Mouse (Mus musculus) kidney, embryonic 14.5 days (tissue): ENCODE measurements around the gene Cyp2c50. TPM values are rescaled to one million over a fixed set of nuclear protein-coding genes. Genes with fewer than 3 reads are reported as not detected.
"Not testable (repeated sequence)": the region's sequence is repeated elsewhere in the genome, so short reads cannot be mapped to it uniquely, and the experiment has no call there.

Experiments used
- ATAC-seq: fragments of 200-750 bp; cut with Nextera tagmentation; 2 replicates; pipeline ENCODE4 v1.8.0; 2017; ENCODE audit warnings: moderate number of reproducible peaks, mild to moderate bottlenecking, moderate TSS enrichment, moderate library complexity; ENCODE audit not compliant: low FRiP score, low TSS enrichment
- H3K27ac ChIP-seq: fragments of 300-500 bp; sonication (generic); 2 replicates; pipeline ENCODE4 v1.5.1; 2014; ENCODE audit warnings: low read depth, mild to moderate bottlenecking, low read length, moderate library complexity, mixed read lengths
- H3K27me3 ChIP-seq: fragments of 300-500 bp; sonication (generic); 2 replicates; pipeline ENCODE4 v1.6.1; 2014; ENCODE audit warnings: mild to moderate bottlenecking, low read length; ENCODE audit not compliant: control insufficient read depth, insufficient read depth
- H3K36me3 ChIP-seq: fragments of 300-500 bp; sonication (generic); 2 replicates; pipeline ENCODE4 v1.6.1; 2014; ENCODE audit warnings: low read length, mixed read lengths; ENCODE audit not compliant: control insufficient read depth, insufficient read depth
- H3K4me1 ChIP-seq: fragments of 300-500 bp; sonication (generic); 2 replicates; pipeline ENCODE4 v1.6.1; 2014; ENCODE audit warnings: low read length, mixed read lengths; ENCODE audit not compliant: control insufficient read depth, insufficient read depth
- H3K4me2 ChIP-seq: fragments of 300-500 bp; sonication (generic); replicated peaks from 2 replicates; pipeline ENCODE4 v1.6.1; 2014; ENCODE audit warnings: low read depth, mild to moderate bottlenecking, low read length
- H3K4me3 ChIP-seq: fragments of 300-500 bp; sonication (generic); 2 replicates; pipeline ENCODE4 v1.5.1; 2014; ENCODE audit warnings: mild to moderate bottlenecking, low read length
- H3K9ac ChIP-seq: fragments of 300-500 bp; sonication (generic); 2 replicates; pipeline ENCODE4 v1.6.1; 2014; ENCODE audit warnings: low read depth, mild to moderate bottlenecking, low read length, moderate library complexity
- H3K9me3 ChIP-seq: fragments of 300-500 bp; sonication (generic); 2 replicates; pipeline ENCODE4 v1.6.1; 2016; ENCODE audit warnings: low read length; ENCODE audit not compliant: control insufficient read depth
- WGBS: fragments of 180-500 bp; shearing (Covaris S2); extraction: QIAGEN DNeasy Blood & Tissue Kit; methylation state at CpG from one replicate; pipeline ENCODE4 v1.1.7; 2014; 5-methylcytosine and 5-hydroxymethylcytosine counted together
- polyA plus RNA-seq: library from polyadenylated mRNA; unstranded; fragments of >200 nt; fragmentation: Nextera tagmentation; extraction: Ambion mirVana; gene quantifications from 2 replicates; pipeline ENCODE4 v1.2.1, GENCODE M21; 2014

Cyp2c50 gene
- polyA plus RNA-seq: not detected in 2 replicates

- not testable (repeated sequence) for H3K9me3 ChIP-seq, ATAC-seq, H3K4me2 ChIP-seq, H3K9ac ChIP-seq, H3K4me3 ChIP-seq, H3K36me3 ChIP-seq, H3K4me1 ChIP-seq, H3K27ac ChIP-seq, H3K27me3 ChIP-seq
- WGBS: 97% methylated on average over 1 of the region's 1 CpGs
These were observed at the start of gene Cyp2c50 for GRCm38 (mm10) chr19:40089421-40089820. Gene Cyp2c50, plus strand, starts transcription at chr19:40089688.

GRCm38 (mm10) chr19:40073701-40074100 lies 15.8 kb upstream of the Cyp2c50 start, which contains the start of gene Cyp2c54:
Gene Cyp2c54, minus strand, starts transcription at chr19:40073827.
- Histone ChIP-seq H3K9me3 (no peaks in the 10 kb centered on the region), H3K9ac (no peak within 1 kb of the TSS), H3K4me1 (no peaks in the 10 kb centered on the region), H3K27ac (no peak within 1 kb of the TSS), H3K4me2 (no peak within 1 kb of the TSS), H3K4me3 (no peak within 1 kb of the TSS), H3K27me3 (no peaks in the 10 kb centered on the region), H3K36me3 (no peaks in the 10 kb centered on the region)
- no peak for ATAC-seq

- H3K27me3 ChIP-seq: no peaks in the 10 kb centered on the region
- H3K9me3 ChIP-seq: no peaks in the 10 kb centered on the region
- H3K4me2 ChIP-seq: no peak overlapping the region
- no peak overlapping the region for H3K9ac ChIP-seq
- 83% methylated on average over 1 of the region's 1 CpGs for WGBS
- no peaks in the 10 kb centered on the region for H3K4me1 ChIP-seq
- H3K27ac ChIP-seq: no peak overlapping the region
- H3K36me3 ChIP-seq: no peaks in the 10 kb centered on the region
- H3K4me3 ChIP-seq: no peak overlapping the region
- ATAC-seq: no peak
These were observed 1.1 kb upstream of the Cyp2c50 start for GRCm38 (mm10) chr19:40088381-40088780.

GRCm38 (mm10) chr19:40091111-40091510 lies 1.6 kb downstream of the Cyp2c50 start:
- H3K9ac ChIP-seq: no peak overlapping the region
- no peak overlapping the region for H3K4me2 ChIP-seq
- no peaks in the 10 kb centered on the region for H3K27me3 ChIP-seq
- H3K36me3 ChIP-seq: no peaks in the 10 kb centered on the region
- no peak overlapping the region for H3K4me3 ChIP-seq
- no peak for ATAC-seq
- no peaks in the 10 kb centered on the region for H3K4me1 ChIP-seq
- no peak overlapping the region for H3K27ac ChIP-seq
- WGBS: 84% methylated on average over 3 of the region's 3 CpGs
- no peaks in the 10 kb centered on the region for H3K9me3 ChIP-seq

GRCm38 (mm10) chr19:40119624-40120023 lies 30.1 kb downstream of the Cyp2c50 start:
- not testable (repeated sequence) for H3K4me3 ChIP-seq, H3K36me3 ChIP-seq, H3K27me3 ChIP-seq, H3K9me3 ChIP-seq, H3K27ac ChIP-seq, H3K4me1 ChIP-seq, H3K4me2 ChIP-seq, H3K9ac ChIP-seq, ATAC-seq
- 82% methylated on average over 13 of the region's 13 CpGs for WGBS

- H3K4me3 ChIP-seq, H3K9me3 ChIP-seq, H3K4me1 ChIP-seq, H3K4me2 ChIP-seq, H3K27me3 ChIP-seq, H3K9ac ChIP-seq, H3K27ac ChIP-seq, ATAC-seq, H3K36me3 ChIP-seq: not testable (repeated sequence)
- WGBS: 95% methylated on average over 3 of the region's 3 CpGs
These were observed 35.7 kb downstream of the Cyp2c50 start for GRCm38 (mm10) chr19:40125165-40125564.

GRCm38 (mm10) chr19:40126996-40127395 lies 37.5 kb downstream of the Cyp2c50 start:
- not testable (repeated sequence) for H3K4me2 ChIP-seq, H3K36me3 ChIP-seq, H3K9ac ChIP-seq, H3K4me3 ChIP-seq, H3K4me1 ChIP-seq, ATAC-seq, H3K27me3 ChIP-seq, H3K27ac ChIP-seq, H3K9me3 ChIP-seq
- 35% methylated on average over 2 of the region's 2 CpGs for WGBS

Other genes starting within 250 kb of the Cyp2c50 start
- gene Cyp2c69, start 202.9 kb upstream of the Cyp2c50 start, polyA plus RNA-seq: not detected in 2 replicates
- gene Cyp2c37, start 97.3 kb upstream of the Cyp2c50 start, polyA plus RNA-seq: not detected in 2 replicates
- not detected in 2 replicates for gene Cyp2c54, start 15.9 kb upstream of the Cyp2c50 start, polyA plus RNA-seq
- gene Cyp2c70, start 97.6 kb downstream of the Cyp2c50 start, polyA plus RNA-seq: not detected in 2 replicates
- 28.6 and 30.8 TPM in 2 replicates for gene Pdlim1, start 182.2 kb downstream of the Cyp2c50 start, polyA plus RNA-seq